Mouse (Mus musculus): ENCODE measurements around the gene Utp6. TPM values are rescaled to one million over a fixed set of nuclear protein-coding genes. Genes with fewer than 3 reads are reported as not detected.
"Not testable (repeated sequence)": the region's sequence is repeated elsewhere in the genome, so short reads cannot be mapped to it uniquely, and the experiment has no call there.

Gene Utp6
- total and polyA plus RNA-seq, 3 experiments: 78.8 to 148 (median 117) TPM

DNA sequence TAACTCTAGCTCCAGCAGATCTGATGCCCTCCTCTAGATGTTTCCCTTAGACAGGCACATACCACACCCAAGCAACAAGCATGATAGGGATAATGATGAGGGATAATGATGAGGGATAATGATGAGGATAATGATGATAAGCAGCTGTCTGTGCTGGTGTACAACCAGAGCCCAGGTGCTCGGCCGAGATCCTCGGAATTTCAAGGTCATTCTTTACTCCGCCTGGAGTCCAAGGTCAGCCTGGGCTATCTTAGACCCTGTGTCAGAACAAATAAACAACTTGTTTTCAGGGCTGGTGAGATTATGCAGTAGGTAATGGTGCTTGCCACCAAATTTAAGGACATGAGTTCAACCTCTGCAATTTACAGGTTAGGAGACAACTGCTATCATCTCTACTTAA, 24.7 kb upstream of the Utp6 start:
- H3K4me2 ChIP-seq (ENCODE audit: insufficient read depth, low read depth, poor library complexity, severe bottlenecking): no peak overlapping the region
- no peak overlapping the region for H3K4me3 ChIP-seq (replicated peaks in 1 of 3; ENCODE audit: low read depth in 2 of 3, low read length in 2 of 3, poor library complexity in 1 of 3)
- in situ Hi-C loops (cut with MboI; ENCODE audit: low pct_ligation_motif_present, low pct_unique_long_range_greater_than_20kb, low sequenced_read_pairs) (no loop called here), dilution Hi-C loops (cut with MboI; ENCODE audit: extremely low pct_ligation_motif_present, extremely low pct_unique_long_range_greater_than_20kb, low sequenced_read_pairs) (no loop called here)
- TF ChIP-seq ZC3H11A (IDR thresholded peaks at IDR 0.05; ENCODE audit: low read depth, low read length): no peak
- no peak for TF ChIP-seq TBP (conservative IDR thresholded peaks at IDR 0.05; ENCODE audit: low read depth, low read length)
- no peak for TF ChIP-seq IRF4 (IDR thresholded peaks at IDR 0.05; ENCODE audit: low read depth, low read length)
- no peak for TF ChIP-seq MAZ (IDR thresholded peaks at IDR 0.05; ENCODE audit: low read depth, low read length)
- no peak for TF ChIP-seq GABPA (IDR thresholded peaks at IDR 0.05; ENCODE audit: insufficient replicate concordance, low read depth, low read length)
- TF ChIP-seq CHD1 (IDR thresholded peaks at IDR 0.05; ENCODE audit: low read depth, low read length): no peak
- TF ChIP-seq MAFK (IDR thresholded peaks at IDR 0.05; ENCODE audit: insufficient replicate concordance, low read length): no peak
- no peak for TF ChIP-seq ZKSCAN1 (IDR thresholded peaks at IDR 0.05; ENCODE audit: borderline replicate concordance, low read depth, low read length)
- no peak for TF ChIP-seq SMC3 (IDR thresholded peaks at IDR 0.05; ENCODE audit: low read depth, low read length)
- no peak for TF ChIP-seq POLR2A (IDR thresholded peaks at IDR 0.05; ENCODE audit: low read depth, low read length)
- TF ChIP-seq POLR2AphosphoS2 (IDR thresholded peaks at IDR 0.05; ENCODE audit: low read depth, low read length): no peak
- no peak for TF ChIP-seq ZNF384 (IDR thresholded peaks at IDR 0.05; ENCODE audit: low read depth, low read length)
- TF ChIP-seq JUND (conservative IDR thresholded peaks at IDR 0.05; ENCODE audit: low read depth, low read length): no peak
- TF ChIP-seq NELFE (IDR thresholded peaks at IDR 0.05; ENCODE audit: low read depth, low read length): no peak
- TF ChIP-seq RCOR1 (conservative IDR thresholded peaks at IDR 0.05; ENCODE audit: low read depth, low read length): no peak
- DNase-seq (ENCODE audit: extremely low read depth): no peak
- peaks cover 2 to 14% of the 10 kb centered on the region in 2 experiments; a peak in 3 of 4 replicates for H3K4me1 ChIP-seq (ENCODE audit: control insufficient read depth in 1 of 2, insufficient read depth in 2 of 2)
- no peaks in the 10 kb centered on the region for H3K9me3 ChIP-seq (replicated peaks; ENCODE audit: low read length)
- no peak overlapping the region for H3K27ac ChIP-seq (ENCODE audit: insufficient read depth, low read depth)
- no peaks in the 10 kb centered on the region for H3K79me2 ChIP-seq (replicated peaks; ENCODE audit: control insufficient read depth, extremely low read depth, insufficient read depth, poor library complexity, severe bottlenecking)
- no peaks in the 10 kb centered on the region for H3K27me3 ChIP-seq (replicated peaks)
- no peaks in the 10 kb centered on the region for H3K36me3 ChIP-seq (replicated peaks in 1 of 2; ENCODE audit: control insufficient read depth in 1 of 2, insufficient read depth in 1 of 2, low read length in 1 of 2)
- H3K9ac ChIP-seq (ENCODE audit: insufficient read depth, low read depth): no peak overlapping the region

DNA sequence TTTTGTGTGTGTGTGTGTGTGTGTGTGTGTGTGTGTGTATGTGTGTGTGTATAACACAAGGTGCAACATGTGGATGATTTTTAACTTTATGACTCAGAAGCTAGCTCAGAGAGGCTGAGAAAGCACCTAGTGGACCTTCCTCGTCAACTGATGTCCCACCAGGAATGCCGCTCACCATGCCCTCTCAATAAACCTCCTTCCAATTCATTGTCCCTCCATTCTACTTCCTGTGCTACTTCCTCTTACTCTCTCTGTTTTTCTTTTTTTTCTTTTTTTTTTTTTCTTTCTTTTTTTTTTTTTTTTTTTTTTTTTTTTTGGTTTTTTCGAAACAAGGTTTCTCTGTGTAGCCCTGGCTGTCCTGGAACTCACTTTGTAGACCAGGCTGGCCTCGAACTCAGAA, 15.6 kb upstream of the Utp6 start:
- H3K27ac ChIP-seq (ENCODE audit: insufficient read depth, low read depth); in situ Hi-C loops (cut with MboI; ENCODE audit: low pct_ligation_motif_present, low pct_unique_long_range_greater_than_20kb, low sequenced_read_pairs); H3K4me3 ChIP-seq (replicated peaks in 1 of 3; ENCODE audit: low read depth in 2 of 3, low read length in 2 of 3, poor library complexity in 1 of 3); H3K9ac ChIP-seq (ENCODE audit: insufficient read depth, low read depth); H3K36me3 ChIP-seq (replicated peaks in 1 of 2; ENCODE audit: control insufficient read depth in 1 of 2, insufficient read depth in 1 of 2, low read length in 1 of 2); H3K4me2 ChIP-seq (ENCODE audit: insufficient read depth, low read depth, poor library complexity, severe bottlenecking); H3K27me3 ChIP-seq (replicated peaks); dilution Hi-C loops (cut with MboI; ENCODE audit: extremely low pct_ligation_motif_present, extremely low pct_unique_long_range_greater_than_20kb, low sequenced_read_pairs); H3K9me3 ChIP-seq (replicated peaks; ENCODE audit: low read length); DNase-seq (ENCODE audit: extremely low read depth); H3K79me2 ChIP-seq (replicated peaks; ENCODE audit: control insufficient read depth, extremely low read depth, insufficient read depth, poor library complexity, severe bottlenecking): not testable (repeated sequence)
- peaks cover 2 to 13% of the 10 kb centered on the region in 2 experiments; a peak in 3 of 4 replicates for H3K4me1 ChIP-seq (ENCODE audit: control insufficient read depth in 1 of 2, insufficient read depth in 2 of 2)

DNA sequence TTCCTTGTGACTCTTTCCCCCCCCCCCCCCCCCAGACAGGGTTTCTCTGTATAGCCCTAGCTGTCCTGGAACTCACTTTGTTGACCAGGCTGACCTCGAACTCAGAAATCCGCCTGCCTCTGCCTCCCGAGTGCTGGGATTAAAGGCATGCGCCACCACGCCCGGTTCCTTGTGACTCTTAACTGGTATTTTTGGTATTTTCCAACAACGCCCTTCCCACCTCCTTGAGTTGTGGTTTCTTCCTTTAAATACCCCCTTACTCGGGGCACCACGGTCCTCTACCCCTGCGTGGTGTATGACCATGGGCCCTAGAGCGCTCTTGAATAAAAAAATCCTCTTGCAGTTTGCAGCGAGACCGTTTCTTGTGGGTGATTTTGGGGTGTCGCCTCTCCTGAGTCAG, 14.9 kb upstream of the Utp6 start:
- H3K79me2 ChIP-seq (replicated peaks; ENCODE audit: control insufficient read depth, extremely low read depth, insufficient read depth, poor library complexity, severe bottlenecking); H3K4me3 ChIP-seq (replicated peaks in 1 of 3; ENCODE audit: low read depth in 2 of 3, low read length in 2 of 3, poor library complexity in 1 of 3); H3K9me3 ChIP-seq (replicated peaks; ENCODE audit: low read length); H3K9ac ChIP-seq (ENCODE audit: insufficient read depth, low read depth); H3K36me3 ChIP-seq (replicated peaks in 1 of 2; ENCODE audit: control insufficient read depth in 1 of 2, insufficient read depth in 1 of 2, low read length in 1 of 2); H3K4me2 ChIP-seq (ENCODE audit: insufficient read depth, low read depth, poor library complexity, severe bottlenecking); in situ Hi-C loops (cut with MboI; ENCODE audit: low pct_ligation_motif_present, low pct_unique_long_range_greater_than_20kb, low sequenced_read_pairs); H3K27me3 ChIP-seq (replicated peaks); dilution Hi-C loops (cut with MboI; ENCODE audit: extremely low pct_ligation_motif_present, extremely low pct_unique_long_range_greater_than_20kb, low sequenced_read_pairs); DNase-seq (ENCODE audit: extremely low read depth); H3K27ac ChIP-seq (ENCODE audit: insufficient read depth, low read depth): not testable (repeated sequence)
- H3K4me1 ChIP-seq (ENCODE audit: control insufficient read depth in 1 of 2, insufficient read depth in 2 of 2): peaks cover under 1 to 10% of the 10 kb centered on the region in 2 experiments; a peak in 3 of 4 replicates

DNA sequence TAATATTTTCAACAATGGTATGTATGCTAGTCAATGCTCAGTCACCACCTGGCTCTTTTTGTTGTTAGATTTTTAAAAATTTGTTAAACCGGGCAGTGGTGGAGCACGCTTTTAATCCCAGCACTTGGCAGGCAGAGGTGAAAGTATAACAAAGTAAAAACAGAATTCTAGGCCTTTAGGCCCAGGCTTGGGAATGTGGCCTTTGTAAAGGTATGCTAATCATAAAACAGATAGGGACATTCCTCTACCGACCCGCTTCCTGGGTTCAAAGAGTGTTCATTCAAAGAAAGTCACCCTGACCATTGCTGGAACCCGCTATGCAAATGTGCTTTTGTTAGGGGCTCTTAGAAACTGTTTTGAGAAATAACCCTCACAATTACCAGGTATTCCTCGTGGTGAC, 14.5 kb upstream of the Utp6 start:
- dilution Hi-C loops (cut with MboI; ENCODE audit: extremely low pct_ligation_motif_present, extremely low pct_unique_long_range_greater_than_20kb, low sequenced_read_pairs); in situ Hi-C loops (cut with MboI; ENCODE audit: low pct_ligation_motif_present, low pct_unique_long_range_greater_than_20kb, low sequenced_read_pairs): not testable (repeated sequence)

More for the DNA sequence above, 14.5 kb upstream of the Utp6 start:
- H3K4me3 ChIP-seq (replicated peaks in 1 of 3; ENCODE audit: low read depth in 2 of 3, low read length in 2 of 3, poor library complexity in 1 of 3); H3K9me3 ChIP-seq (replicated peaks; ENCODE audit: low read length); H3K4me2 ChIP-seq (ENCODE audit: insufficient read depth, low read depth, poor library complexity, severe bottlenecking); DNase-seq (ENCODE audit: extremely low read depth); H3K27me3 ChIP-seq (replicated peaks); H3K9ac ChIP-seq (ENCODE audit: insufficient read depth, low read depth); H3K4me1 ChIP-seq (ENCODE audit: control insufficient read depth in 1 of 2, insufficient read depth in 2 of 2); H3K79me2 ChIP-seq (replicated peaks; ENCODE audit: control insufficient read depth, extremely low read depth, insufficient read depth, poor library complexity, severe bottlenecking); H3K27ac ChIP-seq (ENCODE audit: insufficient read depth, low read depth); H3K36me3 ChIP-seq (replicated peaks in 1 of 2; ENCODE audit: control insufficient read depth in 1 of 2, insufficient read depth in 1 of 2, low read length in 1 of 2): not testable (repeated sequence)
